ENCODE assay signal across 27 mouse cellular contexts in genomic region chr1:177186751-177187150, GRCm38 (mm10).
DNase-seq lines count a peak whose midpoint lies in the region; ATAC-seq and TF ChIP-seq lines count a peak whose summit lies in the region.
"Had no signal": no experiment of that assay in that cellular context is flagged by ENCODE, and none has a peak within 500 bp of the region (broad histone marks: within the 10 kb centered on the region; RNA-seq: fewer than 3 reads in every experiment).

No protein-coding gene starts in this region.

- H3K27ac ChIP-seq in forebrain, embryonic 10.5 days: peak overlapping the region; percentile 30; the same call in 1 of the 2 replicates
- no peak overlapping the region for H3K27ac ChIP-seq in forebrain, embryonic 14.5 days (ENCODE audit: low read depth, low read length)
- H3K27ac ChIP-seq in hindbrain, embryonic 12.5 days: peak overlapping the region; percentile 40; the same call in 1 of the 2 replicates
- no peak overlapping the region for H3K27ac ChIP-seq in hindbrain, postnatal 0 days
- peak overlapping the region; percentile 58; the same call in 1 of the 2 replicates for H3K27ac ChIP-seq in midbrain, embryonic 13.5 days
- H3K27ac ChIP-seq in midbrain, embryonic 15.5 days: no peak overlapping the region
- H3K27ac ChIP-seq: heart, embryonic 13.5 days; hindbrain, embryonic 14.5 days; kidney, embryonic 15.5 days; limb, embryonic 13.5 days; liver, embryonic 12.5 days; neural tube, embryonic 13.5 days had no signal

- H3K9me3 ChIP-seq in forebrain, embryonic 10.5 days: no peaks in the 10 kb centered on the region
- no peaks in the 10 kb centered on the region for H3K9me3 ChIP-seq in forebrain, embryonic 14.5 days (replicated peaks; ENCODE audit: control insufficient read depth, low read length)
- H3K9me3 ChIP-seq in hindbrain, embryonic 12.5 days (replicated peaks): no peaks in the 10 kb centered on the region
- H3K9me3 ChIP-seq in hindbrain, postnatal 0 days (ENCODE audit: low read length): no peaks in the 10 kb centered on the region
- H3K9me3 ChIP-seq in midbrain, embryonic 13.5 days: no peaks in the 10 kb centered on the region
- no peaks in the 10 kb centered on the region for H3K9me3 ChIP-seq in midbrain, embryonic 15.5 days
- H3K9me3 ChIP-seq: G1E; heart, embryonic 13.5 days; kidney, embryonic 15.5 days; limb, embryonic 13.5 days; liver, embryonic 12.5 days; neural tube, embryonic 13.5 days had no signal

- DNase-seq in forebrain, embryonic 10.5 days (ENCODE audit: extremely low spot score, low spot score): no peak
- DNase-seq in forebrain, embryonic 14.5 days (ENCODE audit: low spot score): no peak
- DNase-seq in hindbrain, postnatal 0 days (ENCODE audit: low spot score): no peak
- DNase-seq in mesoderm, embryonic 11.5 days (ENCODE audit: low read depth, low spot score): peak; percentile 30
- DNase-seq: adrenal gland, postnatal 10 days; cerebellum, adult 8-10 months; cerebellum, postnatal 25 days; heart, postnatal 10 days; kidney, adult 18-20 months; kidney, postnatal 25 days; liver, postnatal 0 days; lung, postnatal 36 days; retina, postnatal 1 day; right cerebral cortex, postnatal 14 days; thymus, postnatal 4 days had no signal

- H3K36me3 ChIP-seq in forebrain, embryonic 10.5 days (replicated peaks): 0 out of 2 replicates have a peak, but pooled peaks cover 2% of the 10 kb centered on the region
- H3K36me3 ChIP-seq in forebrain, embryonic 14.5 days (ENCODE audit: control insufficient read depth, insufficient read depth, low read length): 0 out of 2 replicates have a peak, but pooled peaks cover 4% of the 10 kb centered on the region
- H3K36me3 ChIP-seq in hindbrain, embryonic 12.5 days: no peaks in the 10 kb centered on the region
- H3K36me3 ChIP-seq in hindbrain, postnatal 0 days (ENCODE audit: insufficient read depth, low read length): no peaks in the 10 kb centered on the region
- H3K36me3 ChIP-seq in midbrain, embryonic 13.5 days: 0 out of 2 replicates have a peak, but pooled peaks cover 5% of the 10 kb centered on the region
- no peaks in the 10 kb centered on the region for H3K36me3 ChIP-seq in midbrain, embryonic 15.5 days (replicated peaks)
- H3K36me3 ChIP-seq: G1E; heart, embryonic 13.5 days; kidney, embryonic 15.5 days; limb, embryonic 13.5 days; liver, embryonic 12.5 days; neural tube, embryonic 13.5 days had no signal

- no peaks in the 10 kb centered on the region for H3K27me3 ChIP-seq in forebrain, embryonic 10.5 days (ENCODE audit: poor library complexity, severe bottlenecking)
- H3K27me3 ChIP-seq in forebrain, embryonic 14.5 days (replicated peaks; ENCODE audit: control insufficient read depth, insufficient read depth, low read length): no peaks in the 10 kb centered on the region
- H3K27me3 ChIP-seq in hindbrain, embryonic 12.5 days: no peaks in the 10 kb centered on the region
- no peaks in the 10 kb centered on the region for H3K27me3 ChIP-seq in hindbrain, postnatal 0 days (ENCODE audit: insufficient read depth, low read length)
- no peaks in the 10 kb centered on the region for H3K27me3 ChIP-seq in midbrain, embryonic 13.5 days
- no peaks in the 10 kb centered on the region for H3K27me3 ChIP-seq in midbrain, embryonic 15.5 days (replicated peaks)
- H3K27me3 ChIP-seq: heart, embryonic 13.5 days; kidney, embryonic 15.5 days; limb, embryonic 13.5 days; liver, embryonic 12.5 days; neural tube, embryonic 13.5 days had no signal

- ATAC-seq in forebrain, embryonic 14.5 days: no peak
- no peak for ATAC-seq in hindbrain, embryonic 12.5 days (ENCODE audit: low FRiP score)
- ATAC-seq in hindbrain, postnatal 0 days: no peak
- ATAC-seq in midbrain, embryonic 13.5 days: no peak
- no peak for ATAC-seq in midbrain, embryonic 15.5 days (replicated peaks)
- ATAC-seq: forebrain, embryonic 16.5 days; liver, embryonic 12.5 days; liver, postnatal 0 days had no signal

- 50% methylated on average over 2 of the region's 2 CpGs for WGBS in forebrain, embryonic 10.5 days
- 11% methylated on average over 2 of the region's 2 CpGs for WGBS in forebrain, embryonic 14.5 days
- 13% methylated on average over 2 of the region's 2 CpGs for WGBS in hindbrain, embryonic 12.5 days
- 16% methylated on average over 2 of the region's 2 CpGs for WGBS in hindbrain, postnatal 0 days
- 22% methylated on average over 2 of the region's 2 CpGs for WGBS in midbrain, embryonic 13.5 days
- 13% methylated on average over 2 of the region's 2 CpGs for WGBS in midbrain, embryonic 15.5 days

- peaks cover 14% of the 10 kb centered on the region for H3K4me1 ChIP-seq in forebrain, embryonic 10.5 days
- no peaks in the 10 kb centered on the region for H3K4me1 ChIP-seq in forebrain, embryonic 14.5 days (ENCODE audit: control insufficient read depth, insufficient read depth, low read length)
- H3K4me1 ChIP-seq in hindbrain, embryonic 12.5 days: 0 out of 2 replicates have a peak, but pooled peaks cover 3% of the 10 kb centered on the region
- H3K4me1 ChIP-seq in hindbrain, postnatal 0 days (ENCODE audit: insufficient read depth, low read length): no peaks in the 10 kb centered on the region
- peaks cover 12% of the 10 kb centered on the region for H3K4me1 ChIP-seq in midbrain, embryonic 13.5 days (replicated peaks)
- no peaks in the 10 kb centered on the region for H3K4me1 ChIP-seq in midbrain, embryonic 15.5 days
- H3K4me1 ChIP-seq: heart, embryonic 13.5 days; kidney, embryonic 15.5 days; limb, embryonic 13.5 days; liver, embryonic 12.5 days had no signal

- H3K4me3 ChIP-seq in forebrain, embryonic 10.5 days: no peak overlapping the region
- no peak overlapping the region for H3K4me3 ChIP-seq in forebrain, embryonic 14.5 days (ENCODE audit: low read depth, low read length)
- H3K4me3 ChIP-seq in hindbrain, embryonic 12.5 days: no peak overlapping the region
- H3K4me3 ChIP-seq in hindbrain, postnatal 0 days (ENCODE audit: low read length): no peak overlapping the region
- no peak overlapping the region for H3K4me3 ChIP-seq in midbrain, embryonic 13.5 days (replicated peaks)
- no peak overlapping the region for H3K4me3 ChIP-seq in midbrain, embryonic 15.5 days
- H3K4me3 ChIP-seq: erythroblast, embryonic 14.5 days; heart, embryonic 13.5 days; kidney, embryonic 15.5 days; limb, embryonic 13.5 days; liver, embryonic 12.5 days; neural tube, embryonic 13.5 days had no signal

- no peak for TF ChIP-seq CTCF in hindbrain, postnatal 0 days (IDR thresholded peaks at IDR 0.05; ENCODE audit: low read depth)

- H3K4me2 ChIP-seq in forebrain, embryonic 14.5 days (ENCODE audit: low read length): no peak overlapping the region
- no peak overlapping the region for H3K4me2 ChIP-seq in hindbrain, embryonic 12.5 days (replicated peaks)
- H3K4me2 ChIP-seq in hindbrain, postnatal 0 days (ENCODE audit: low read depth, low read length): no peak overlapping the region
- no peak overlapping the region for H3K4me2 ChIP-seq in midbrain, embryonic 13.5 days (replicated peaks)
- H3K4me2 ChIP-seq in midbrain, embryonic 15.5 days: no peak overlapping the region
- H3K4me2 ChIP-seq: heart, embryonic 13.5 days; hindbrain, embryonic 14.5 days; kidney, embryonic 15.5 days; limb, embryonic 13.5 days; liver, embryonic 12.5 days; neural tube, embryonic 13.5 days had no signal

- no peak overlapping the region for H3K9ac ChIP-seq in forebrain, embryonic 14.5 days (ENCODE audit: low read length)
- H3K9ac ChIP-seq in hindbrain, embryonic 12.5 days: no peak overlapping the region
- no peak overlapping the region for H3K9ac ChIP-seq in hindbrain, postnatal 0 days (replicated peaks; ENCODE audit: low read length)
- no peak overlapping the region for H3K9ac ChIP-seq in midbrain, embryonic 13.5 days (replicated peaks)
- H3K9ac ChIP-seq in midbrain, embryonic 15.5 days: no peak overlapping the region
- H3K9ac ChIP-seq: heart, embryonic 13.5 days; hindbrain, embryonic 14.5 days; kidney, embryonic 15.5 days; limb, embryonic 13.5 days; liver, embryonic 12.5 days; liver, postnatal 0 days; neural tube, embryonic 13.5 days had no signal

Comparison
In these comparisons a context has a peak if more than half of its experiments do, and no peak if none do; other contexts are left out.
1. H3K27ac ChIP-seq: peak in forebrain, embryonic 10.5 days (single experiment), hindbrain, embryonic 12.5 days (single experiment) and midbrain, embryonic 13.5 days (single experiment); none in forebrain, embryonic 14.5 days (single experiment), hindbrain, postnatal 0 days (single experiment) and midbrain, embryonic 15.5 days (single experiment).